Mouse (Mus musculus) intestine, postnatal 0 days (tissue): Measurements from ENCODE around the gene Tnfsfm13. TPM values are rescaled to one million over a fixed set of nuclear protein-coding genes. Genes with fewer than 3 reads are reported as not detected.
A peak's percentile ranks its signal among the peaks of the same experiment; 100 is the strongest.

Experiments
- ATAC-seq: fragments of 200-750 bp; cut with Nextera tagmentation; 2 replicates; pipeline ENCODE4 v1.8.0; 2017; ENCODE audit warnings: mild to moderate bottlenecking, moderate TSS enrichment, moderate library complexity
- H3K27ac ChIP-seq: fragments of 300-500 bp; sonication (generic); 2 replicates; pipeline ENCODE4 v1.5.1; 2014; ENCODE audit warnings: mild to moderate bottlenecking, low read depth, low read length, moderate library complexity
- H3K27me3 ChIP-seq: fragments of 300-500 bp; sonication (generic); replicated peaks from 2 replicates; pipeline ENCODE4 v1.6.1; 2014; ENCODE audit warnings: low read length, mixed read lengths; ENCODE audit not compliant: control insufficient read depth, insufficient read depth
- H3K36me3 ChIP-seq: fragments of 300-500 bp; sonication (generic); 2 replicates; pipeline ENCODE4 v1.6.1; 2014; ENCODE audit warnings: mild to moderate bottlenecking, moderate library complexity; ENCODE audit not compliant: control insufficient read depth, insufficient read depth
- H3K4me1 ChIP-seq: fragments of 300-500 bp; sonication (generic); replicated peaks from 2 replicates; pipeline ENCODE4 v1.6.1; 2014; ENCODE audit warnings: antibody characterized with exemption, low read length, mixed read lengths; ENCODE audit not compliant: control insufficient read depth, insufficient read depth
- H3K4me2 ChIP-seq: fragments of 300-500 bp; sonication (generic); replicated peaks from 2 replicates; pipeline ENCODE4 v1.6.1; 2014; ENCODE audit warnings: low read depth, mild to moderate bottlenecking, moderate library complexity
- H3K4me3 ChIP-seq: fragments of 300-500 bp; sonication (generic); 2 replicates; pipeline ENCODE4 v1.5.1; 2014; ENCODE audit warnings: low read depth, low read length
- H3K9ac ChIP-seq: fragments of 300-500 bp; sonication (generic); 2 replicates; pipeline ENCODE4 v1.6.1; 2014; ENCODE audit warnings: mild to moderate bottlenecking, low read depth, low read length
- H3K9me3 ChIP-seq: fragments of 300-500 bp; sonication (generic); 2 replicates; pipeline ENCODE4 v1.6.1; 2016; ENCODE audit warnings: mixed run types; ENCODE audit not compliant: control insufficient read depth
- CTCF ChIP-seq: sonication (generic); IDR thresholded peaks from 2 replicates; pipeline ENCODE4 v1.5.1; 2016; ENCODE audit warnings: low read depth, mild to moderate bottlenecking, control low read depth, antibody characterized with exemption, moderate library complexity
- WGBS: fragments of 180-500 bp; shearing (Covaris S2); extraction: QIAGEN DNeasy Blood & Tissue Kit; methylation state at CpG from one replicate; pipeline ENCODE4 v1.1.7; 2014; 5-methylcytosine and 5-hydroxymethylcytosine counted together
- microRNA counts: library from miRNA; unstranded; fragments of <30 nt; microRNA quantifications from one replicate; lab custom pipeline; 2016
- microRNA-seq: library from miRNA; unstranded; fragments of <30 nt; microRNA quantifications from one replicate; pipeline ENCODE4, GENCODE M21; 2016
- polyA plus RNA-seq: library from polyadenylated mRNA; unstranded; fragments of >200 nt; fragmentation: Nextera tagmentation; extraction: Ambion mirVana; gene quantifications from 2 replicates; pipeline ENCODE4 v1.2.1, GENCODE M21; 2015

Tnfsfm13 gene
- polyA plus RNA-seq, 1 experiment from 2014 or later = 4.8 TPM

GRCm38 (mm10) chr11:69653399-69653798 lies 42.5 kb downstream of the Tnfsfm13 start:
- no peak for ATAC-seq
- H3K9me3 ChIP-seq = no peaks in the 10 kb centered on the region
- H3K4me1 ChIP-seq = no peaks in the 10 kb centered on the region
- H3K36me3 ChIP-seq = peaks cover 74% of the 10 kb centered on the region
- no peak overlapping the region for H3K4me2 ChIP-seq
- H3K27me3 ChIP-seq = no peaks in the 10 kb centered on the region
- no peak overlapping the region for H3K4me3 ChIP-seq
- no peak overlapping the region for H3K9ac ChIP-seq
- 65% methylated on average over 5 of the region's 5 CpGs for WGBS
- TF ChIP-seq CTCF = no peak
- no peak overlapping the region for H3K27ac ChIP-seq

- Histone ChIP-seq H3K4me1 (no peaks in the 10 kb centered on the region), H3K9ac (no peak overlapping the region), H3K4me2 (no peak overlapping the region), H3K9me3 (no peaks in the 10 kb centered on the region), H3K4me3 (no peak overlapping the region), H3K27me3 (no peaks in the 10 kb centered on the region), H3K27ac (no peak overlapping the region), H3K36me3 (peaks cover 87% of the 10 kb centered on the region)
- WGBS = 88% methylated on average over 5 of the region's 5 CpGs
- TF ChIP-seq CTCF = no peak
- ATAC-seq = no peak
These were observed 50.0 kb downstream of the Tnfsfm13 start for GRCm38 (mm10) chr11:69645860-69646259.

- Histone ChIP-seq H3K9me3 (no peaks in the 10 kb centered on the region), H3K36me3 (peaks cover 6% of the 10 kb centered on the region; the same call in 1 of the 2 replicates), H3K4me3 (no peak overlapping the region), H3K4me1 (peaks cover 5% of the 10 kb centered on the region; the same call in 1 of the 2 replicates), H3K4me2 (peak overlapping the region; percentile 13; the same call in 1 of the 2 replicates), H3K27me3 (no peaks in the 10 kb centered on the region), H3K9ac (0 out of 2 replicates have a peak overlapping the region, but pooled peaks have one; percentile 7), H3K27ac (no peak overlapping the region)
- TF ChIP-seq CTCF = no peak
- ATAC-seq = no peak
- 50% methylated on average over 3 of the region's 3 CpGs for WGBS
These were observed 60.4 kb downstream of the Tnfsfm13 start for GRCm38 (mm10) chr11:69635471-69635870.

- Histone ChIP-seq H3K9me3 (no peaks in the 10 kb centered on the region), H3K27me3 (no peaks in the 10 kb centered on the region), H3K9ac (peak overlapping the region; percentile 90), H3K4me3 (peak overlapping the region; percentile 89), H3K27ac (peak overlapping the region; percentile 89), H3K4me2 (peak overlapping the region; percentile 70), H3K4me1 (peaks cover 5% of the 10 kb centered on the region; the same call in 1 of the 2 replicates), H3K36me3 (no peaks in the 10 kb centered on the region)
- WGBS = under 1% methylated on average over 36 of the region's 50 CpGs
- ATAC-seq = peak; percentile 54
- TF ChIP-seq CTCF = 0 out of 2 replicates have a peak, but pooled peaks have one; percentile 3
These were observed 62.6 kb downstream of the Tnfsfm13 start for GRCm38 (mm10) chr11:69633128-69633866.

MicroRNA genes within 50 kb of the gene (microRNA counts, 519-probe panel; counts per million panel counts)
- not detected for microRNA mmu-miR-1934 (lab: Ali Mortazavi, UCI)
- microRNA mmu-miR-467f (lab: Ali Mortazavi, UCI) = 2,778 counts per million, percentile 27 among the panel's probes with 10 or more counts

Small RNA genes lying within 50 kb of the gene (microRNA-seq; reads per million reads assigned to microRNA genes)
- 4.3 reads per million, percentile 10 among the genes with 10 or more reads in this experiment for gene Mir1934
- gene Mir467f = not detected

Other genes starting within 250 kb of the Tnfsfm13 start
- 8.0 and 8.7 TPM in 2 replicates for gene Dnah2, start 147.0 kb downstream of the Tnfsfm13 start, polyA plus RNA-seq
- 4.4 and 4.6 TPM in 2 replicates for gene Efnb3, start 135.9 kb downstream of the Tnfsfm13 start, polyA plus RNA-seq
- gene Wrap53, start 115.8 kb downstream of the Tnfsfm13 start, polyA plus RNA-seq = 14.3 and 14.7 TPM in 2 replicates
- gene Trp53, start 115.7 kb downstream of the Tnfsfm13 start, polyA plus RNA-seq = 48.0 and 49.6 TPM in 2 replicates
- gene Atp1b2, start 90.2 kb downstream of the Tnfsfm13 start, polyA plus RNA-seq = 5.9 and 7.5 TPM in 2 replicates
- gene Shbg, start 78.2 kb downstream of the Tnfsfm13 start, polyA plus RNA-seq = 0.24 TPM in 1 of 2 replicates, not detected in the other
- 34.1 and 40.3 TPM in 2 replicates for gene Sat2, start 74.1 kb downstream of the Tnfsfm13 start, polyA plus RNA-seq
- 9.8 and 10.8 TPM in 2 replicates for gene Fxr2, start 63.1 kb downstream of the Tnfsfm13 start, polyA plus RNA-seq
- gene Sox15, start 40.8 kb downstream of the Tnfsfm13 start, polyA plus RNA-seq = not detected in 2 replicates
- 95.7 and 96.6 TPM in 2 replicates for gene Mpdu1, start 33.5 kb downstream of the Tnfsfm13 start, polyA plus RNA-seq
- 20.9 and 21.0 TPM in 2 replicates for gene Cd68, start 29.9 kb downstream of the Tnfsfm13 start, polyA plus RNA-seq
- gene Eif4a1, start 23.7 kb downstream of the Tnfsfm13 start, polyA plus RNA-seq = 279 and 291 TPM in 2 replicates
- gene Senp3, start 14.0 kb downstream of the Tnfsfm13 start, polyA plus RNA-seq = 26.7 and 27.6 TPM in 2 replicates
- gene Tnfsf13, start 10.3 kb downstream of the Tnfsfm13 start, polyA plus RNA-seq = 1.6 and 1.8 TPM in 2 replicates
- 6.6 and 7.2 TPM in 2 replicates for gene Tnfsf12, start 249 bp downstream of the Tnfsfm13 start, polyA plus RNA-seq
- gene Polr2a, start 62.5 kb upstream of the Tnfsfm13 start, polyA plus RNA-seq = 13.3 and 14.0 TPM in 2 replicates
- gene Slc35g3, start 65.9 kb upstream of the Tnfsfm13 start, polyA plus RNA-seq = 0.09 and 0.12 TPM in 2 replicates
- gene Zbtb4, start 69.8 kb upstream of the Tnfsfm13 start, polyA plus RNA-seq = 2.1 and 2.4 TPM in 2 replicates
- gene Chrnb1, start 99.8 kb upstream of the Tnfsfm13 start, polyA plus RNA-seq = 2.4 and 2.8 TPM in 2 replicates
- gene Fgf11, start 105.8 kb upstream of the Tnfsfm13 start, polyA plus RNA-seq = 0.18 and 0.38 TPM in 2 replicates
- 58.0 and 59.4 TPM in 2 replicates for gene Tmem102, start 109.5 kb upstream of the Tnfsfm13 start, polyA plus RNA-seq
- gene Gm39566, start 119.2 kb upstream of the Tnfsfm13 start, polyA plus RNA-seq = not detected in 2 replicates
- gene Spem2, start 122.4 kb upstream of the Tnfsfm13 start, polyA plus RNA-seq = 0.07 TPM in 1 of 2 replicates, not detected in the other
- gene Spem1, start 126.1 kb upstream of the Tnfsfm13 start, polyA plus RNA-seq = not detected in 2 replicates
- gene Nlgn2, start 141.7 kb upstream of the Tnfsfm13 start, polyA plus RNA-seq = 1.8 and 2.2 TPM in 2 replicates
- 584 and 590 TPM in 2 replicates for gene Tmem256, start 142.4 kb upstream of the Tnfsfm13 start, polyA plus RNA-seq
- 42.0 and 44.8 TPM in 2 replicates for gene Plscr3, start 150.3 kb upstream of the Tnfsfm13 start, polyA plus RNA-seq
- gene Tnk1, start 162.6 kb upstream of the Tnfsfm13 start, polyA plus RNA-seq = 11.7 and 12.8 TPM in 2 replicates
- not detected in 2 replicates for gene Tmem95, start 181.9 kb upstream of the Tnfsfm13 start, polyA plus RNA-seq
- gene Kctd11, start 185.3 kb upstream of the Tnfsfm13 start, polyA plus RNA-seq = 4.0 and 4.1 TPM in 2 replicates
- 1.1 TPM in 2 replicates for gene Acap1, start 199.4 kb upstream of the Tnfsfm13 start, polyA plus RNA-seq
- gene 2810408A11Rik, start 204.9 kb upstream of the Tnfsfm13 start, polyA plus RNA-seq = 3.5 and 3.8 TPM in 2 replicates
- 9.7 and 10.3 TPM in 2 replicates for gene Neurl4, start 205.0 kb upstream of the Tnfsfm13 start, polyA plus RNA-seq
- gene Gps2, start 217.8 kb upstream of the Tnfsfm13 start, polyA plus RNA-seq = 40.4 and 42.3 TPM in 2 replicates
- 716 and 774 TPM in 2 replicates for gene Eif5a, start 225.9 kb upstream of the Tnfsfm13 start, polyA plus RNA-seq
- gene Ybx2, start 239.7 kb upstream of the Tnfsfm13 start, polyA plus RNA-seq = 0.42 and 0.43 TPM in 2 replicates